Mouse (Mus musculus): Measurements from ENCODE around the gene Tmem254c.
"Not testable (repeated sequence)": the region's sequence is repeated elsewhere in the genome, so short reads cannot be mapped to it uniquely, and the experiment has no call there.

DNA sequence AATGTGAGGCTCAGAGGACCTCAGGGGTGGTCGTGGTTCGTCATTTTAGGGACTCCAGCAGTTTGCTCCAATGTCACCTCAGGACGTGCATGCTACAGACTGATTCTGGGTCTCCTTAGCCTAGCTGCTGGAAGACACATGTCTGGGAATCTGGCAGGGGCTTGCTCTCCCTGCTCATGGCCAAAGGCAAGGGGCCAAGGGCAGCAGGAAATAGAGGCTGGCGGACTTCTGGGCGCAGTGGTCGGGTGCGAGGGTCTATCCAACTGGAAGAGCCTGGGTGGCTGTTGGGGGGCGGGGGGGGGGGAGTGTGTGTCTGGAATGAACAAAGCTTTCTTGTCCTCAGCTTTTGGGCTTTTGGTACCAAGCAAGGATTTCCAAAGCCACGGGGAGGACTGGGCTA lies 18.4 kb downstream of the Tmem254c start:
- TF ChIP-seq POLR2A (IDR thresholded peaks at IDR 0.05; ENCODE audit: low read depth, low read length); PAX5 (IDR thresholded peaks at IDR 0.05; ENCODE audit: low read length); MYC (IDR thresholded peaks at IDR 0.05; ENCODE audit: low read depth, low read length); RCOR1 (conservative IDR thresholded peaks at IDR 0.05; ENCODE audit: low read depth, low read length); CTCF (conservative IDR thresholded peaks at IDR 0.05 in 1 of 2, IDR thresholded peaks at IDR 0.05 in 1 of 2; ENCODE audit: low read depth in 2 of 2, low read length in 2 of 2); MAFK (IDR thresholded peaks at IDR 0.05; ENCODE audit: insufficient replicate concordance, low read length); USF2 (conservative IDR thresholded peaks at IDR 0.05; ENCODE audit: low read depth, low read length); TBP (conservative IDR thresholded peaks at IDR 0.05; ENCODE audit: low read depth, low read length): not testable (repeated sequence)
